Mouse (Mus musculus) CH12.LX (cell line): ENCODE results near the gene Rwdd4a. TPM values are rescaled to one million over a fixed set of nuclear protein-coding genes. Genes with fewer than 3 reads are reported as not detected.
A peak's percentile ranks its signal among the peaks of the same experiment; 100 is the strongest.

Experiments
- DNase-seq: peaks from one replicate; pipeline ENCODE4 v3.0.0-alpha.2; 2013; ENCODE audit errors: extremely low read depth
- H3K27ac ChIP-seq: 2 replicates; pipeline ENCODE4 v1.5.1; 2012; ENCODE audit warnings: low read depth, mild to moderate bottlenecking, control low read depth, moderate library complexity; ENCODE audit not compliant: insufficient read depth
- H3K27me3 ChIP-seq: replicated peaks from 2 replicates; pipeline ENCODE3; 2012; ENCODE audit warnings: inconsistent platforms
- H3K36me3 ChIP-seq, 2 experiments: replicated peaks in 1 of 2; 2 replicates each; pipeline versions ENCODE3 to v1.6.1; 2012; ENCODE audit warnings: inconsistent platforms in 1 of 2, low read length in 1 of 2, mild to moderate bottlenecking in 1 of 2, mixed read lengths in 1 of 2, moderate library complexity in 1 of 2; ENCODE audit not compliant: control insufficient read depth in 1 of 2, insufficient read depth in 1 of 2
- H3K4me1 ChIP-seq, 2 experiments: 2 replicates each; pipeline ENCODE4 v1.6.1; 2012; ENCODE audit warnings: inconsistent platforms in 1 of 2, moderate library complexity in 1 of 2; ENCODE audit not compliant: insufficient read depth in 2 of 2, control insufficient read depth in 1 of 2
- H3K4me2 ChIP-seq: 2 replicates; pipeline ENCODE4 v1.6.1; 2012; ENCODE audit warnings: low read depth, mild to moderate bottlenecking, control low read depth; ENCODE audit not compliant: poor library complexity, insufficient read depth, severe bottlenecking
- H3K4me3 ChIP-seq, 3 experiments: fragments of 150-350 bp in 1 of 3; sonication (generic) in 1 of 3; replicated peaks in 1 of 3; 2 replicates each; pipeline versions ENCODE3 to v1.5.1; 2011 to 2012; ENCODE audit warnings: low read depth in 2 of 3, low read length in 2 of 3, mild to moderate bottlenecking in 2 of 3, moderate library complexity in 2 of 3, control low read depth in 1 of 3, improper control_type of control experiment in 1 of 3, inconsistent platforms in 1 of 3, mixed read lengths in 1 of 3; ENCODE audit not compliant: poor library complexity in 1 of 3
- H3K79me2 ChIP-seq: replicated peaks from 2 replicates; pipeline ENCODE4 v1.6.1; 2012; ENCODE audit warnings: mild to moderate bottlenecking, moderate library complexity; ENCODE audit not compliant: control insufficient read depth, poor library complexity, insufficient read depth, severe bottlenecking; ENCODE audit errors: extremely low read depth
- H3K9ac ChIP-seq: 2 replicates; pipeline ENCODE4 v1.6.1; 2012; ENCODE audit warnings: low read depth, mild to moderate bottlenecking, control low read depth, moderate library complexity; ENCODE audit not compliant: insufficient read depth
- H3K9me3 ChIP-seq: replicated peaks from 2 replicates; pipeline ENCODE3; 2012; ENCODE audit warnings: low read length, inconsistent platforms, mixed read lengths
- CHD2 ChIP-seq: IDR thresholded peaks from 2 replicates; pipeline ENCODE4 v1.6.1; 2011; ENCODE audit warnings: low read length, improper control_type of control experiment
- ELF1 ChIP-seq: IDR thresholded peaks from 2 replicates; pipeline ENCODE4 v1.6.1; 2014; ENCODE audit warnings: low read depth, mild to moderate bottlenecking, inconsistent platforms, low read length, improper control_type of control experiment
- HCFC1 ChIP-seq: IDR thresholded peaks from 2 replicates; pipeline ENCODE4 v1.6.1; 2012; ENCODE audit warnings: low read depth, mild to moderate bottlenecking, inconsistent platforms, low read length, improper control_type of control experiment
- KAT2A ChIP-seq: IDR thresholded peaks from 2 replicates; pipeline ENCODE4 v1.6.1; 2012; ENCODE audit warnings: low read length, improper control_type of control experiment, inconsistent platforms; ENCODE audit not compliant: insufficient replicate concordance
- MAX ChIP-seq: IDR thresholded peaks from 2 replicates; pipeline ENCODE4 v1.6.1; 2011; ENCODE audit warnings: low read length, improper control_type of control experiment
- MXI1 ChIP-seq: IDR thresholded peaks from 2 replicates; pipeline ENCODE4 v1.6.1; 2011; ENCODE audit warnings: mild to moderate bottlenecking, low read depth, low read length, improper control_type of control experiment
- MYC ChIP-seq: IDR thresholded peaks from 2 replicates; pipeline ENCODE4 v1.6.1; 2011; ENCODE audit warnings: low read depth, mild to moderate bottlenecking, improper control_type of control experiment, low read length
- NELFE ChIP-seq: IDR thresholded peaks from 2 replicates; pipeline ENCODE4 v1.6.1; 2011; ENCODE audit warnings: low read depth, low read length, improper control_type of control experiment
- POLR2A ChIP-seq: IDR thresholded peaks from 2 replicates; pipeline ENCODE4 v1.6.1; 2011; ENCODE audit warnings: low read depth, mild to moderate bottlenecking, improper control_type of control experiment, low read length
- POLR2AphosphoS2 ChIP-seq: IDR thresholded peaks from 2 replicates; pipeline ENCODE4 v1.6.1; 2011; ENCODE audit warnings: low read depth, low read length, improper control_type of control experiment
- RCOR1 ChIP-seq: conservative IDR thresholded peaks from 2 replicates; pipeline ENCODE4 v1.6.1; 2012; ENCODE audit warnings: low read depth, mild to moderate bottlenecking, inconsistent platforms, low read length, improper control_type of control experiment
- SIN3A ChIP-seq: IDR thresholded peaks from 2 replicates; pipeline ENCODE4 v1.6.1; 2012; ENCODE audit warnings: low read length, improper control_type of control experiment, inconsistent platforms
- TBP ChIP-seq: conservative IDR thresholded peaks from 2 replicates; pipeline ENCODE4 v1.6.1; 2011; ENCODE audit warnings: low read depth, low read length, improper control_type of control experiment
- ZC3H11A ChIP-seq: IDR thresholded peaks from 2 replicates; pipeline ENCODE4 v1.6.1; 2012; ENCODE audit warnings: low read depth, mild to moderate bottlenecking, inconsistent platforms, low read length, improper control_type of control experiment
- ZKSCAN1 ChIP-seq: IDR thresholded peaks from 2 replicates; pipeline ENCODE4 v1.6.1; 2012; ENCODE audit warnings: low read depth, inconsistent platforms, low read length, improper control_type of control experiment, borderline replicate concordance
- dilution Hi-C: fragments of 300-500 bp; cut with MboI; formaldehyde crosslinking; loops from 2 replicates; pipeline ENCODE4 v1.14.3; 2020; ENCODE audit warnings: low sequenced_read_pairs; ENCODE audit not compliant: extremely low pct_unique_long_range_greater_than_20kb, extremely low pct_ligation_motif_present
- in situ Hi-C: fragments of 300-500 bp; cut with MboI; formaldehyde crosslinking; loops from 3 replicates; pipeline ENCODE4 v1.14.3; 2019; ENCODE audit warnings: low sequenced_read_pairs, low pct_ligation_motif_present, low pct_unique_long_range_greater_than_20kb, mixed read lengths
- polyA plus RNA-seq: library from polyadenylated mRNA; unstranded; fragments of >175 nt; gene quantifications from 2 replicates; pipeline ENCODE4 v1.2.1, GENCODE M21; 2012; ENCODE audit warnings: low read depth; ENCODE audit not compliant: insufficient read length
- total RNA-seq, 2 experiments: library from RNA; depleted of rRNA; stranded (reverse); fragments of 300-350 nt in 1 of 2; fragments of >200 nt in 1 of 2; gene quantifications; 2 replicates each; pipeline ENCODE4 v1.2.3; 2012 to 2014

Gene Rwdd4a
- total RNA-seq (2012; rRNA removed) = 27.7 and 35.8 TPM in 2 replicates
- total RNA-seq (2014; rRNA removed) = 54.5 and 55.9 TPM in 2 replicates
- polyA plus RNA-seq = 66.6 and 69.9 TPM in 2 replicates

DNA sequence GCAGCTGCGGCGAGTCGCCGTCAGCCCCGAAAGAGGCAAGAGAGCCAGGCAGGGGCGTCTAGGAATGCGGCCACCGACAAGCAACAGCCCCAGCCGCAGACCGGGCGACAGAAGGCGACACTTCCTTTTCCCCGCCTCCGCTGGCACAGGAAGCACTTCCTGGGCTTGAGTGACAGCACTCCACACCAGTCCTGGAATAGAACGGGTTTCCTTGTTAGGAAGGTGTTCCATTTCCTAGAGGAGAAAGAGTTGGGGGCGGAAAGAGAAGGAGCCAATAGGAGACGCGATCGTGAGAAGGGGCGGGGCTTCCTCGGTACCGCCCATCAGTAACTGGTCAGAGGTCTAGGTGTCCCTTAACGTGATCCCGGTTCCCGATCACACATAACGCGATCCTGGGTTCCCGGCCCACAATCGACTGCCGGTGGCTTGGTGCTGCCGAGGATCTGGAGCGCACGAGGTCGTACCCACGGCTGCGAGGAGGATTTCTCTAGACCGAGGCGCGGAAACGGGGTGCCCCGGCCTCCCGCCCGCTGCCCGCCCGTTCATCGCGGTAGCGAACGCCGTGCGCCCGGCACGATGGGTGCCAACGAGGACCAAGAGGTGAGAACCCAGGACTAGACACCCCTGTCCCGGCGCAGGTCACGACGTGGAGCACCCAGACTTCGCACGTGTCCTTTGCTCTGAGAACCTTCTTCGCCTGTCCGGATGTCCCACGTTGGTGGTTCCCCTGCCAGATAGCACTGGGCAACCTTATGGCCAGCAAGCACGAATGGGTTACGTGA is at the start of gene Rwdd4a, which contains the start of gene Trappc11:
Gene Rwdd4a, plus strand, starts transcription at position 321 of the 782 bp plus-strand sequence.
Gene Trappc11, minus strand, starts transcription at position 127 of the 782 bp plus-strand sequence.
- peak within 1 kb of the TSS; percentile 95 for H3K9ac ChIP-seq
- H3K27ac ChIP-seq = peak within 1 kb of the TSS; percentile 60
- peaks cover 9 to 43% of the 10 kb centered on the region in 2 experiments for H3K36me3 ChIP-seq
- H3K4me1 ChIP-seq = peaks cover 0 to 22% of the 10 kb centered on the region in 2 experiments; a peak in 2 of 4 replicates
- peak within 1 kb of the TSS; percentile 97 to 100 (median 98) for H3K4me3 ChIP-seq
- no peaks in the 10 kb centered on the region for H3K27me3 ChIP-seq
- DNase-seq = peak; percentile 98
- dilution Hi-C loops (no loop called here), in situ Hi-C loops (loop anchor here (10.0 kb wide), 1 partner anchor 141 kb away; the partner anchor contains the start of gene Ing2)
- peak within 1 kb of the TSS; percentile 99 for H3K4me2 ChIP-seq
- peaks cover 35% of the 10 kb centered on the region for H3K79me2 ChIP-seq
- H3K9me3 ChIP-seq = no peaks in the 10 kb centered on the region
- peak; percentile 86 for TF ChIP-seq SIN3A
- TF ChIP-seq KAT2A = peak; percentile 87; the same call in 1 of the 2 replicates
- no peak for TF ChIP-seq RCOR1
- peak; percentile 75; the same call in 1 of the 2 replicates for TF ChIP-seq MAX
- TF ChIP-seq ELF1 = peak; percentile 97
- peak; percentile 78 for TF ChIP-seq NELFE
- TF ChIP-seq TBP = 0 out of 2 replicates have a peak, but pooled peaks have one; percentile 41
- TF ChIP-seq POLR2A = peak; percentile 87
- no peak for TF ChIP-seq POLR2AphosphoS2
- TF ChIP-seq MXI1 = peak; percentile 74
- peak; percentile 92 for TF ChIP-seq HCFC1
- peak; percentile 61 for TF ChIP-seq MYC
- TF ChIP-seq CHD2 = peak; percentile 98
- TF ChIP-seq ZKSCAN1 = no peak

DNA sequence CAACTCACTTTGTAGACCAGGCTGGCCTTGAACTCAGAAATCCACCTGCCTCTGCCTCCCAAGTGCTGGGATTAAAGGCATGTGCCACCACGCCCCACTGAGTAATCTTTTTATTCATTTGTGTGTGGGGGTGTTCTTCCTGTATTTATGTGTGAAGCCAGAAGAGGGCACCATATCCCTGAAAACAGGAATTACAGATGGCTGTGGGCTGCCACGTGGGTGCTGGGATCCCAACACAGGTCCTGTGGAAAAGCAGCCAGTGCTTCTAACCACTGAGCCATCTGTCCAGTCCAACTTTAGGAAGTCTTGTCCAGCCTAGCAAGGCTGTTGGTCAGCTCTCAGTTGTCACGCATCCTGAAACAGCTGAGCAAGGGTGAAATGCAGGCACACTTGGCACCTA is 46.2 kb upstream of the Rwdd4a start:
- no peak overlapping the region for H3K4me3 ChIP-seq
- in situ Hi-C loops = no loop called here
- H3K36me3 ChIP-seq = peaks cover 25 to 43% of the 10 kb centered on the region in 2 experiments
- no peak for DNase-seq
- dilution Hi-C loops = no loop called here
- no peaks in the 10 kb centered on the region for H3K27me3 ChIP-seq
- no peaks in the 10 kb centered on the region for H3K4me1 ChIP-seq
- peaks cover 6% of the 10 kb centered on the region for H3K9me3 ChIP-seq
- no peak overlapping the region for H3K9ac ChIP-seq
- no peak overlapping the region for H3K27ac ChIP-seq
- H3K4me2 ChIP-seq = no peak overlapping the region
- TF ChIP-seq TBP = no peak
- no peak for TF ChIP-seq HCFC1
- TF ChIP-seq ZC3H11A = no peak
- TF ChIP-seq RCOR1 = no peak
- TF ChIP-seq ZKSCAN1 = no peak
- TF ChIP-seq MAX = no peak
- H3K79me2 ChIP-seq = no peaks in the 10 kb centered on the region
